Mouse (Mus musculus) T-helper 1 cell (primary cell): ENCODE results near the gene Qrsl1.

Experiments
- in situ Hi-C: fragments of 300-600 bp; cut with MboI, MseI; formaldehyde crosslinking; loops from one replicate; pipeline ENCODE4 v1.15.1; 2025; ENCODE audit warnings: high pct_unique_total_duplicates

Qrsl1 gene

DNA sequence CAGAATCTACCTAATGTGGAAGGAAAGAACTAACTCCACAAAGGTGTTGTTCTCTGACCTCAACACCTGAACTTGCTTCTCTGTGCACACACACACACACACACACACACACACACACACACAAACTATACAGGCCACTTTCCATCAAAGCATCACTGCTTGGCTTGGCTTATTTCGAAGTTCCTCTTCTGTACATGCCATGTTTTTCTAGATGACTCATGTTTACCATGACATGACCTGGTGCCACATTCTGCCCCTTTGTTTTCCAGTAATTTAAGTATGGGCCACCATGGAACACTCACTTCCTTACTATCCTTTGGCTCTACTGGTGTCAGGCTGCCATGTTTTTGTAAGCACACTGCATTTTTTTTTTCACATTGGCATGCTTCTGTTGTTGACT lies 30.1 kb downstream of the Qrsl1 start:
- in situ Hi-C loops: no loop called here

DNA sequence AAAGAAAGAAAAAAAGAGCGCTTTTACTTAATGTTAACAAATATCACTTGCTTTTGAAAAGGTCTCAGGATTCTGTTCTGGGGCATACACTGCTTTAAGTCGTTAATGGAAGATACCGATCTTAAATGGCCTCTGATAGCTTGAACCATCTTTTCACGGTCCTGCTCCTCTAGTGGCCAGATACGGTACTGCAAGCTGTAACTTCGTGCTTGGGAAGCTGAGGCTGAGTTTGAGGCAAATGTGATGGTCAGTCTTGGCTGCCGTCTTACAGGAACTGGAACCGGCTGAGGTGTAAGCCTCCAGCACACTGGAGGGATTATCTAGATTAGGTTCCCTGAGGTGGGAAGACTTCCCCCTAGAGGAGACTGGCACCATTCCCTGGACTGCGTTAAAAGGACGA lies 30.8 kb downstream of the Qrsl1 start:
- in situ Hi-C loops: no loop called here

DNA sequence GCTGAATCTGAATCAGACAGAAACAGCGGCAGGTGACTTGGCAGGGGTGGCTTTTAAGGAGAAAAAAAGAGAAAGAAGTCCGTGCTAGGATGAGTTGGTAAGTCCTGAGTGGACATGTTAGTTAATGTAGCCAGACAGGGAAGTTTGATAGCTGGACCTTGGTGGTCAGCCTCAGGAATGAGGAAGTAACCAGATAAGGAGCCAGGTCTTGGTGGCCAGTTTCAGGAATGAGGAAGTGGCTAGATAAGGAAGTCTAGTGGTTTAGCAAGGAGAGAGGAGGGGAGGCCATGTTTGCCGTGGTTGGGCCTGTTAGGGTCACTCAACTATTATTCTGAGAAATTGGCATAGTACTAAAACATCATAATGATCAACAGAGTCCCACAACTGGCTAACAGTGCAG lies 45.2 kb downstream of the Qrsl1 start:
- in situ Hi-C loops: no loop called here

DNA sequence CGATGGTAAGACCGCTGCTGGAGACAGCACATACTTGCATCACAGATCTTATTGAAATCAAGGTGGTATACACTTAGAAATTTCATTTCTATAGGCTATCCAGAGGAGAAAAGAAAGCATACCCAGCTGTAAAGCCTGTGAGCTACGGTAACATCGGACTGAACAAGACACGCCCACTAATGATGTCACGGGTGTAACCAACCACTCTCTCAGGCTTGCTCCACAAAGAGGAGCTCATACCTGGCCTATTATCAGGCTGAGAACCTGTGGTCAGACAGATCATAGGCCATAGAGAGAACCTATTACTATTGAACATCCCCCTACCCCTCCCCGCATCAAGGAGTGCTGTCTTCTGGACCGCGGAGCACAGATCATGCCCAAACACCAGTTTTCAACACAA lies 45.6 kb downstream of the Qrsl1 start:
- in situ Hi-C loops: no loop called here

DNA sequence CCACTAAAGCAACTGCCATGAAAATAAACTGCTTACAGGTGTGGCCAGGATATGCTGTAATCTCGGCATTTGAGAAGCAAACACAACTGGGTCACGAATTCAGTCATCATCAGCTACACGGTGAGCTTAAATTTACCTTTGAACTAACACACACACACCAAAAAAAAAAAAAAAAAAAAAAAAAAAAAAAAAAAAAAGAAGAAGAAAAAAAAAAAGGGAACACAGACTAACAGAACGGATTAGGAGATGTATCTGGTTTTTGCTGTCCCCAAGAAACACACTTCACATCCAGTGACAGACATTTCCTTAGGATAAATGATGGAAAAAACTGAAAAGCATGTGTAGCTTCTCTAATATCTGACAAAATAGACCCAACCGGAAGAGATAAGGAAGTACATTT lies 49.6 kb downstream of the Qrsl1 start:
- in situ Hi-C loops: no loop called here

DNA sequence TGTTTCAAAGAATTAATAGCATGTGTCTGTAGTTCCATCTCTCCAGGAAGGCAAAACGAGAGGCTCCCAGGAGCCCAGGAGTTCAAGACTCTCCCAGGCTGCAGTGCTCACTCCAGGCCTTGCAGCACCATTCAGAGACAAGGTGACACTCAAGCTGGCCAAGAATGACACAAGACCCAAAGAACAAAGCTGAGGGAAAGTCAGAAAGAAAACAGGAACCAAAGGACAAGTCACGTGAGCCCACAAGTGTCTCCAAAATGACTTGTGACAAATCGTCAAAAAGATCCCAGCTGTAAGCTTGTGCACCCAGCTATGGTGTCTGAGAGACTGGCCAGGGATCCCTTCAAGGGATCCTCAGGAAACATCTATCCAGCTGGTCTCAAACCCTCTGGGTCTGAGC lies 52.1 kb downstream of the Qrsl1 start:
- in situ Hi-C loops: loop anchor here (10.0 kb wide), 1 partner anchor 1905 kb away; no protein-coding TSS in a partner anchor

DNA sequence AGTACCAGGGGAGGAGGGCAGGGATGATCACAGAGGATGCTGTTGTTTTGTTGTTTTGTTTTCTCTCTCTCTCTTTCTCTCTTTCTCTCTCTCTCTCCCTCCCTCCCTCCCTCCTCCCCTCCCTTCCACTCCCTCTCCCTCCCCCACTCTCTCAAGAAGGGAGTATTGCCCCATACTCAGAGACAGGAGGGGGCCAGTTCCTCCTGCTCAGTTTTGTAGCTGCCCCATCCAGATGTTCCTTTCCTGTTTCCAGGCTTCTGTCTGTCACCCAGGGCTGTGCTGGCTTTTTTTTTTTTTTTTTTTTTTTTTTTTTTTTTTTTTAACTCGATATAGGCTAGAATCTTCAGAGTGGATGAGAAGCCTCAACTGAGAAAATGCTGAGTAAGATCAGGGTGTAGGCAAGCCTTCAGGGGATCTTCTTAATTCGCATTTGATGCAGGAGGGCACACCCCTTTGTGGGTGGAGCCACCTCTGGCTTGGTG lies 55.4 kb downstream of the Qrsl1 start:
- in situ Hi-C loops: loop anchor here (10.0 kb wide), 1 partner anchor 1901 kb away; no protein-coding TSS in a partner anchor

DNA sequence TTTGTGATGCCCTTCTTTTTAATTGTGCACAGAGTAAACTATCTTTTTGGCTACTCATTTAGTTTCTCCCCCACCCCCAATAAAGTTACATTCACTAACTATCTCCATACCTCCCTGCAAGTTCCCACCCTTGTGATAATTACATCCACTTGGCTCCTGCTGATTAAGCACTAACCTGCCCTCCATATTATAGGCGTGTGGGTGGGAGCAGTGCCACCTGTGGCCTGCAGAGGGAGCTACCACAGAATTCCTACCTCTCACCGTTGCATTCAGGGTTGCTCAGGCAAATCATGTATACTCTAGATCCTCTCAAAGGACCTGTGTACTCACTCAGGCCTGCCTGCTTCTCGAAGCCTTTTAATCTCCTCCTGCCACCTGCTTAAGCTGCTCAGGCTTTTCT lies 56.1 kb downstream of the Qrsl1 start:
- in situ Hi-C loops: loop anchor here (10.0 kb wide), 1 partner anchor 1901 kb away; no protein-coding TSS in a partner anchor

DNA sequence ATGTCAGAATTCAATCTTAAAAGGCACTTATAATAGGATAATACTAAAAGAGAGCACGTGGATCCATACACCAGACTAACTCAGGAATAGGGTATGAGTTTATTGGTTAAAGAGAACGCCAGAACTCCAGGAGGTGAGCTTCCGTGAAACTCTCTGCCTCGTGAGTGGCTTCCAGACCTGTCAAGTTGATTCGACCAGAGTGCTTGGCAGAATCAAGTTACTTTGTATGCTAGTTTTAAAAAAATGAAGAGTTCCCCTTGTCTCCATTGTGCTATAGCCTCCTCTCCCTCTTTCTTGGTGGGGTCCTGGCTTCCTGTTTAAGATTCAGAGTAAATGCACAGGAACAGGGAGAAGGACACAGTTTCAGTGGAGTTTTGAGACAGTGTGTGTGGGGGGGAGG lies 60.1 kb downstream of the Qrsl1 start:
- in situ Hi-C loops: loop anchor here (10.0 kb wide), 1 partner anchor 1897 kb away; no protein-coding TSS in a partner anchor

DNA sequence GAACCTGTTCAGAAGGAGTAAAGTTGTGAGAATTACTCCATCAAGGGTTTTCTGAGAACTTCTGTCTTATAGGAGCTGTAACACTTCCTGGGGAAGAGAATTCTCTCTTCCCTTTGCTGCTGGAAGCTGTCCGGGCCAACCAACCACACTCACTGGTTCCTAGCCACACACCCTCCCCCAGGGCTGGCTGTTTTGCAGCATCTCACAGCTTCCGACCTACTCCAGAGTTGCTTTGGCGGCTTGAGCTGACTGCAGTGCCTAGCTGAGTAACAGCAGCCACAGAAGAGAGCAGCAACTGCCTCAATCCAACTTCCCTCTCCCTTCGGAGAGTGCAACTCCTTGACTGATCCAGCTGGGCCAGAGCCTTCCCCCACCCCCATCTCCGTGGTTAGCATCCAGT lies 68.7 kb downstream of the Qrsl1 start:
- in situ Hi-C loops: no loop called here

DNA sequence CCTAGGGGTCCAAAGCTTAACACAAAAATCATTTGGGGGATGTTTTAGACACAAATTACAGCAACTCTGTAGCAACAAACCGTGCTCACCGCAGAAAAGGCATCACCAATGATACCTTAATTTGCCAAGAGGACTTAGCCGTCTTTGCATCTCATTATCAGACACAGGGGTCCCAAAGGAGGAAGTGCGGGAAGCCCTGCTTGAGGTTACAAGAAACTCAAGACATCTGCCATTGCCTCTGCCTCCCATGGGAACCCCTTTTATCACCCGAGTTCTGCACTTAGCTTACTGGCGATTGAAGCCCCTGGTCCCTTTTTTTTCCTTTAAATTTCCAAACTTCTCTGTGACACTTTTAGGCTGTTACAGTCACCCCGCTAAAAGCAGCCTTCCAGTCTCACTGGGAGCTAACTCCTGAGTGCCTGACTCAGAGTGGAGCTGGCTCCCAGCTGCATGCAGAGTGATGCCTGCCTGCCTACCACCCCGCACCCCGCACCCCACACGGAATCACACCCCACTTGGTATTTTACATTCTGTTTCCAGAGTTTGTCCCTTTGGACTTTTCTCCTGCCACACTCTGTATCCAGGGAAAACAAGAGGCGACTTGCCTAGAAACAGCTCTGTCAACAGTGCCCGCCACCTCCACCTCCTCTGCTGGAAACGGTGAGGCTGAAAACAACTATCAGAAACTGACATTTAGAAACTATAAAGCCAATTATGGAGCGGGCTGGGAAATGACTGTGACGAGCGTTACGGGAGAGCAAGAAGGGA lies 71.1 kb downstream of the Qrsl1 start:
- in situ Hi-C loops: no loop called here

DNA sequence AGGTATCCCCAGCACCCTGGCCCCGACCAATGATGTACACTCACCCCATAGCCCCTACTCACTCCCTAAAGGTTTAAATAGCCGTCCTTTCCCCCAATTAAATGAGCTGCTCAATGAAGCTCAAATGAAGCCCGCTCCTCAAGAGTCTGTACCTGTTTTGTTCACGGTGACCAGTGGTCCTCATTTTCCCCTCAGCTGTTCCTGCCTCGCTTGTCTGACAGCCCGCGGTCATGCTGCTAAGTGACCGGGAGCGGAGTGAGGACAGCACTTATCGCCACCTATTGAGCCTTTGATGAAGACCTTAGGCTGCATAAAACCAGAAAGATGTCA lies 72.9 kb downstream of the Qrsl1 start:
- in situ Hi-C loops: no loop called here

DNA sequence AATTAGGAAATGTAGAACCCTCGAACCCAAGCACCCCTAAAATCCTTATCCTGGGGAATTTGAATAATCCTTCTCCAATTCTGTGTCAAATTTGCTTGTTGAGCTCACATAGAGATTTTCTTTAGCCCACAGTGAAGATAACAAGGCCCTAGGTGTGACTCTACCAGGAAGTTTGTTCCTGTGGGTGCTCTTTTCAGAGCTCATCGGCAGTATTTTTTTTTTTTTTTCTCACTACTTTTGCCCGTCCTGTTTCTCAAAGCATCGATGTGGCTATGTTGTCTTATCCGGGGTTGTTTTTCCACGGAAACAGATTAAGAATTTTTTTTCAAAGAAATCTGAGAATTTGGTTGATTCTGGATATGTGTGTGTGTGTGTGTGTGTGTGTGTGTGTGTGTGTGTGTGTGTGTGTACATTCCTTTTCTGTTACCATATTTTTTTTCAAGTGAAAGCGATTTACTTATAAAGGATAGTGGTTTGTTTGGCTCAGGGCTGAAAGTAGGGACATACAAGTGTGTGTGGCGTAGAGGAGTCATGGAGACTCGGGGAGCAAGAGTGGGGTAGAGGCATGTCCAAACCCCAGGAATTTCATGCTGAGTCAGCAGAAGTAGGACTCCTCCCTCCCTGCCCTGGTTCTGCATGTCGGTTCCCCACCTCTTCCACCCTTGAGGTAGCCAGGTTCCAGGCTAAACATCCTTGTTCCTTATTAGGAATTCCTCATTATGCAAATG lies 73.4 kb downstream of the Qrsl1 start:
- in situ Hi-C loops: no loop called here

DNA sequence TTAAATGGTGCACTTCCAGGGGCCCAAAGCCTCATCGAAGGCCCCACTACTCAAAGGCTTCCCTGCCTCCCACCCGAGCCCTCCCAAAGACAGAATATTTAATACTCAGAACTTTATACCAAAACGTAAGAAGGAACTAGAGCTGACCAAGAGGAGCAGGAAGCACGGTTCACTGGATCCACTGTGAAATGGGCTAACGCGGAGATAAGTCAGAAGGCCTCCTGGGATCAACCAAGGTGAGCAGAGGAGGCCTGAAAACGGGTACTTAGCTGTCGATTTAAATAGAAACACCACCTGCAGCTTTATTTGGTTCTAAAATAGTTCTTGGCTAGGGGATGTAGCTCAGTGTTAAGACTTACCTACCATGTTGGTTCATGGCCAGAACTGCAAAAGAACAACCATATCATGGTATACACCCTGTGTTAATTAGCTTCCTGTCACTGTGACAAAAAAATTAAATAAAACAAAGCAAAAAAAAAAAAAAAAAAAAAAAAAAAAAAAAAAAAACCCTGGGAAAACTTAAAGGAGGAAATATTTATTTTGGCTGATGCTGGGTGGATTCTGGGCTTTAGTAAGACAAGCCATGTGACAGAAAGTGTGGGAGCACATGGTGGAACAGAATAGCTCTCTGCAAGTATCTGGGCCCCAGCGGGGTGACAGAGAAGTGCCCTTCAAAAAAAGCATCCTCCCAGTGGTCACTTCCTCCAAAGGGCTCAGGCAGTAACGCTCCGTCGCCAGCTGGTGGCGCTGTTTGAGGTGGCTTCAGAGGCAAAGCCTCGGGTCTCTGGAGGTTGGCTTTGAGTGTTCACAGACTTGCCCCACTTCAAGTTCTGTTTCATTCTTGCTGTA lies 74.5 kb downstream of the Qrsl1 start:
- in situ Hi-C loops: no loop called here

DNA sequence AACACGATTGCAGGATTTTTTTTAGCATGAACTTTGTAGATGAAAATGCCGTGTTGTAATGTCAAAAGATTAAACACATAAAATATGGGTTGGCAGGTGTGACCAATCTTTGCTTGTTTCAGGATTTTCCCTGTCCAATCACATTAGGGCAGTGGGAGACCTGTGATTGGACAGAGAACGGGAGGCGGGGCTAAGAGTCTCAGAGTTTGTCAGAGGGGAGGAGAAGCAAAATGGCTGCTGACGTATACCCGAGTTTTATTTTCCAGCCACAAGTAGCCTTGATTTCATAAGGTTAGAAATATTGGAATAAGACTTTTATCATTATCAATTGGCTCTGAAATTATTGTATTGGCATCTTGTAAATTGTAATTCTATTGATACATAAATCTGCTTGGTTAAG lies 75.8 kb downstream of the Qrsl1 start:
- in situ Hi-C loops: no loop called here

DNA sequence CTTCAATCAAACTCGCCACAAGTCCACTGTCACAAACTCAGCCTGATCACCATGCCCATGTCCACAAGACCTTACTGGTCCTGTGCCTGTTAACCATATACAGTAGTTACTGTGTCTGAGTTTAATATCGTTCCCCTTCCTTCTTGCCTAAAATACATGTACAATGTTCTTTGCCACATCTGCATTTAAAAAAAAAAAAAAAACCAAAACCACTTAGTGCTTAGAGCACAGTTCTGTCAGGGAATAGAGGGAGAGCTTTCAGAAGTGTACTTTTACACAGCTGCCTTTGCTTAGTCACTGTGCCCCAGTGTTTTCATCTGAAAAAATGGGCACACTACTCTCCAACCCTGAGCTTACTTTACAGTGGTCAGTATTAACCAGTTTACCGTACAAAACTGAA lies 76.8 kb downstream of the Qrsl1 start:
- in situ Hi-C loops: no loop called here
